Mouse (Mus musculus) lung, embryonic 15.5 days (tissue): Measurements from ENCODE around the gene Cdc7. TPM values are rescaled to one million over a fixed set of nuclear protein-coding genes. Genes with fewer than 3 reads are reported as not detected.
A peak's percentile ranks its signal among the peaks of the same experiment; 100 is the strongest.

Experiments used
- ATAC-seq: fragments of 200-750 bp; cut with Nextera tagmentation; 2 replicates; pipeline ENCODE4 v1.8.0; 2017; ENCODE audit warnings: moderate number of reproducible peaks, borderline replicate concordance; ENCODE audit not compliant: low FRiP score, low TSS enrichment; ENCODE audit errors: extremely low read depth
- H3K27ac ChIP-seq: fragments of 300-500 bp; sonication (generic); 2 replicates; pipeline ENCODE4 v1.5.1; 2015; ENCODE audit warnings: moderate library complexity, mild to moderate bottlenecking, inconsistent platforms
- H3K27me3 ChIP-seq: fragments of 300-500 bp; sonication (generic); 2 replicates; pipeline ENCODE4 v1.6.1; 2015; ENCODE audit warnings: inconsistent platforms
- H3K36me3 ChIP-seq: fragments of 300-500 bp; sonication (generic); 2 replicates; pipeline ENCODE4 v1.6.1; 2015; ENCODE audit warnings: inconsistent platforms
- H3K4me1 ChIP-seq: fragments of 300-500 bp; sonication (generic); 2 replicates; pipeline ENCODE4 v1.6.1; 2015; ENCODE audit warnings: inconsistent platforms
- H3K4me2 ChIP-seq: fragments of 300-500 bp; sonication (generic); 2 replicates; pipeline ENCODE4 v1.6.1; 2015; ENCODE audit warnings: inconsistent platforms, mild to moderate bottlenecking, moderate library complexity
- H3K4me3 ChIP-seq: fragments of 300-500 bp; sonication (generic); 2 replicates; pipeline ENCODE4 v1.5.1; 2015; ENCODE audit warnings: mild to moderate bottlenecking, inconsistent platforms
- H3K9ac ChIP-seq: fragments of 300-500 bp; sonication (generic); 2 replicates; pipeline ENCODE4 v1.6.1; 2015; ENCODE audit warnings: inconsistent platforms
- H3K9me3 ChIP-seq: fragments of 300-500 bp; sonication (generic); 2 replicates; pipeline ENCODE4 v1.6.1; 2016; ENCODE audit warnings: inconsistent platforms
- WGBS: fragments of 180-500 bp; shearing (Covaris S2); methylation state at CpG from one replicate; pipeline ENCODE4 v1.1.7; 2015; 5-methylcytosine and 5-hydroxymethylcytosine counted together
- polyA plus RNA-seq: library from polyadenylated mRNA; unstranded; fragments of >200 nt; fragmentation: Nextera tagmentation; extraction: Ambion mirVana; gene quantifications from 2 replicates; pipeline ENCODE4 v1.2.1, GENCODE M21; 2015

The Cdc7 gene
- polyA plus RNA-seq, 1 experiment from 2014 or later = 49.5 TPM

- H3K4me1 ChIP-seq = peaks cover 20% of the 10 kb centered on the region
- H3K36me3 ChIP-seq = no peaks in the 10 kb centered on the region
- no peak overlapping the region for H3K4me2 ChIP-seq
- peak; percentile 82 for ATAC-seq
- 0 out of 2 replicates have a peak overlapping the region, but pooled peaks have one; percentile 7 for H3K27ac ChIP-seq
- no peak overlapping the region for H3K9ac ChIP-seq
- no peaks in the 10 kb centered on the region for H3K27me3 ChIP-seq
- H3K9me3 ChIP-seq = no peaks in the 10 kb centered on the region
- 32% methylated on average over 5 of the region's 5 CpGs for WGBS
- no peak overlapping the region for H3K4me3 ChIP-seq
Measured at GRCm38 (mm10) chr5:106995886-106996538, 31.9 kb downstream of the Cdc7 start.

DNA sequence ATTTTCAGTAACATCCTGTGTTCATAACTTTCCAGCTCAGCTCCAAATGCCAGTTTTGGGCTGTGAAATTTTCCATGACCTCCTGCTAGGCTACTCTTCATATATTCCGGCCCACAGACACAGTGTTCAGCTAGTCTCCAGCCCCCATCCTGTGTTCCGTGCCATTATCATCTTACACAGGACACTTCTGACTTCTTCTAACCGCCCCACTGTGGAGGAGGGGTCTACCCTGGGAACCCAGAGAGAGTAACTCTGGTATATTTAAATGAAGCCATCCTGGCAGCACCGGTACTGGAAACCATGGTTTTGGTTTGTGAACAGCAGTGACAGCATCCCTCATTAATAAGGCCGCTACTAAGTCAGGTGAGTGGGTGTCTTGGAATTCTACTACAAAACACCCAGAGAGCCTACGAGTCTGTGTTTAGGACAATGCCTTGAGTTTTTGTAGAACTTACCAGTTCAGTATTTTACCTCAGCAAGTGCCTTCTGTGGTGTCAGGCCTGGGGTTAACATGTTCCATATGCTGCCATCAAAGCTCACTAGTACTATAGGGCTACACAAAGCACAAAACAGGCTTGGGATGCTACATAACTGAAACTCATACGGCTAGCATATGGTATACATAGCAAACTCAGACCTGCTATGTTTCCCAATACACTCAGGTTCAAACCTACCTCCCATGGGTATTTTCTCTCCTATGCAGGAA lies 32.6 kb downstream of the Cdc7 start:
- no peaks in the 10 kb centered on the region for H3K9me3 ChIP-seq
- no peak overlapping the region for H3K4me2 ChIP-seq
- no peak overlapping the region for H3K27ac ChIP-seq
- no peak overlapping the region for H3K9ac ChIP-seq
- H3K36me3 ChIP-seq = no peaks in the 10 kb centered on the region
- peaks cover 18% of the 10 kb centered on the region for H3K4me1 ChIP-seq
- no peak for ATAC-seq
- no peaks in the 10 kb centered on the region for H3K27me3 ChIP-seq
- 68% methylated on average over 7 of the region's 7 CpGs for WGBS
- no peak overlapping the region for H3K4me3 ChIP-seq

DNA sequence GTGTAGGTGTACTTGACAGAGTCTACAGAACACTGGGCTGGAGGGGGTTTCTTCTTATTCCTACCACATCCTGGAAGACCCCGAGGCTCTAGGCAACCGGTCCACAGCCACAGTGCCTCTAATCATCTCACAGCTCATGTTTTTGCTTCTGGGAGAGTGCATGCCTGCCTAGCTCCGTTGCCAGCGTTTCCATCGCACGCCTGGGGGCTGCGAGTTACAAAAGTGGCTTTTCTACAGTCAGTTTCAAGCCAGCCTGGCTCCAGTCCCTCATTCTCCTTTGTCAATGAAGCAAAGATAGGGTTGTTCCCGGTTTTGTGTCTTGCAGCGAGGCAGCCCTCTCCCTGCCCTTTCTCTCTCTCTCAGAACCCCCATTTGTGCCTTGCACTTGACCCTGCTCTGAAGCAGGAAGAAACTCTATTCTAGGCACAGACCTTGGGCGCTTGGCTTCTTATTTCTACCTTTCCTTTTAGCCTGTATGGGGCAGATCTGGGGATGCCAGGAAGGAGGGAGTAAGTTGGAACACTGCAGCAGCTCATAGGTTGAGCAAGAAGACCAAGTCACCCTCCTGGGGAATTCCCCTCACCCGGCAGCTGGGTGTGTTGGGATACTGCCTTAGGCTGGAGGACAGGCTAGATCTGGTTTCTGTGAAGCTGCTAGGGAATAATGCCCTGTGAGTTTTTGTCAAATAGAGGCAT lies 37.4 kb downstream of the Cdc7 start:
- Histone ChIP-seq H3K4me1 (peaks cover 11% of the 10 kb centered on the region), H3K27ac (no peak overlapping the region; the same call in 1 of the 2 replicates), H3K4me2 (no peak overlapping the region), H3K4me3 (no peak overlapping the region), H3K9me3 (no peaks in the 10 kb centered on the region), H3K27me3 (no peaks in the 10 kb centered on the region), H3K9ac (no peak overlapping the region), H3K36me3 (no peaks in the 10 kb centered on the region)
- ATAC-seq = peak; percentile 59; the same call in 1 of the 2 replicates
- 33% methylated on average over 11 of the region's 11 CpGs for WGBS

DNA sequence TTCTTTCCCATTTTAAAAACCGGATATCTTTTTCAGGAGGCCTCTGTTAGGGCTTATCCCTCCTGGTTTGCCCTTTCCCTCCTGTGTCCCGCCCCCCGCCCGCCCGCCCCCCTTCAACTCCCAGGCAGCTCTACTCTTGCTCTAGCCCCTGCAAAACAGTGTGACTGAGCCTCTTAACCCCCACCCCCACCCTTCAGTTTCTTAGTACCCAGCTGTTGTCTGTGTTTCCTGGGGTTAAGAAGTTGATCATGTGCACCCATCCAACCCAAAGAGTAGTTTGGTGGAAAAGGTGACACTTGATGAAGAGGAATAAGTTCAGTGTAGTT lies 37.9 kb downstream of the Cdc7 start:
- Histone ChIP-seq H3K4me3 (no peak overlapping the region), H3K4me1 (peaks cover 10% of the 10 kb centered on the region), H3K4me2 (no peak overlapping the region), H3K36me3 (no peaks in the 10 kb centered on the region), H3K27ac (no peak overlapping the region), H3K9ac (no peak overlapping the region), H3K27me3 (no peaks in the 10 kb centered on the region), H3K9me3 (no peaks in the 10 kb centered on the region)
- ATAC-seq = no peak; the same call in 1 of the 2 replicates
- 31% methylated on average over 4 of the region's 5 CpGs for WGBS

DNA sequence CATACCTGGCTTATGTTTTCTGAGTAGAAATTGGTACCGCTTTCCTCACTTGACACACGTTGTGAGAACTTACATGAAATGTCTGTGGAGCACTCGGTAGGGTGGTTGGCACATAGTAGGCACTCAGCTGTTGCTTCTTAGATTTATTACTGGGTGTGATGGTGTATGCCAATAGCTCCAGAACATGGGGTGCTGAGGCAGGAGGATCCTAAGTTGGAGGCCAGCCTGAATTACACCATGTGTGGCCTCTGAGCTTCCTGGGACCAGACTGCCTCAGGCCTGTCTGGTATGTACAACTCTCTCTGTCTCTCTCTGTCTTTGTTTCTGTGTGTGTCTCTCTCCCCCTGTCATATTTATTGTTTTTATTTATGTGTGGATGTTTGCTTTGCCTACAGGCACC lies 45.6 kb downstream of the Cdc7 start:
- WGBS = 97% methylated on average over 3 of the region's 3 CpGs
- no peak overlapping the region for H3K4me2 ChIP-seq
- H3K36me3 ChIP-seq = no peaks in the 10 kb centered on the region
- no peak overlapping the region for H3K4me3 ChIP-seq
- ATAC-seq = no peak
- H3K4me1 ChIP-seq = peaks cover 30% of the 10 kb centered on the region
- H3K9me3 ChIP-seq = no peaks in the 10 kb centered on the region
- H3K9ac ChIP-seq = no peak overlapping the region
- no peaks in the 10 kb centered on the region for H3K27me3 ChIP-seq
- H3K27ac ChIP-seq = no peak overlapping the region

- no peak for ATAC-seq
- no peaks in the 10 kb centered on the region for H3K27me3 ChIP-seq
- H3K4me3 ChIP-seq = no peak overlapping the region
- H3K9ac ChIP-seq = no peak overlapping the region
- no peaks in the 10 kb centered on the region for H3K36me3 ChIP-seq
- WGBS = 69% methylated on average over 3 of the region's 3 CpGs
- H3K4me1 ChIP-seq = peaks cover 36% of the 10 kb centered on the region
- H3K27ac ChIP-seq = no peak overlapping the region
- H3K4me2 ChIP-seq = no peak overlapping the region
- no peaks in the 10 kb centered on the region for H3K9me3 ChIP-seq
Measured at GRCm38 (mm10) chr5:107010300-107010699, 46.2 kb downstream of the Cdc7 start.

- Histone ChIP-seq H3K4me2 (no peak overlapping the region), H3K9me3 (no peaks in the 10 kb centered on the region), H3K27me3 (no peaks in the 10 kb centered on the region), H3K4me3 (no peak overlapping the region), H3K27ac (peak overlapping the region; percentile 38; the same call in 1 of the 2 replicates), H3K4me1 (peaks cover 45% of the 10 kb centered on the region), H3K9ac (no peak overlapping the region), H3K36me3 (no peaks in the 10 kb centered on the region)
- 46% methylated on average over 7 of the region's 7 CpGs for WGBS
- ATAC-seq = no peak
Measured at GRCm38 (mm10) chr5:107011316-107012029, 47.4 kb downstream of the Cdc7 start.

GRCm38 (mm10) chr5:107012030-107012715 lies 48.1 kb downstream of the Cdc7 start:
- no peak overlapping the region for H3K9ac ChIP-seq
- no peaks in the 10 kb centered on the region for H3K27me3 ChIP-seq
- no peak overlapping the region for H3K4me3 ChIP-seq
- WGBS = 41% methylated on average over 11 of the region's 11 CpGs
- no peaks in the 10 kb centered on the region for H3K9me3 ChIP-seq
- ATAC-seq = no peak
- no peaks in the 10 kb centered on the region for H3K36me3 ChIP-seq
- H3K27ac ChIP-seq = peak overlapping the region; percentile 38
- no peak overlapping the region for H3K4me2 ChIP-seq
- H3K4me1 ChIP-seq = peaks cover 45% of the 10 kb centered on the region

- H3K27ac ChIP-seq = no peak overlapping the region
- H3K4me2 ChIP-seq = no peak overlapping the region
- no peak overlapping the region for H3K4me3 ChIP-seq
- no peaks in the 10 kb centered on the region for H3K27me3 ChIP-seq
- H3K4me1 ChIP-seq = peaks cover 45% of the 10 kb centered on the region
- H3K36me3 ChIP-seq = no peaks in the 10 kb centered on the region
- H3K9me3 ChIP-seq = no peaks in the 10 kb centered on the region
- ATAC-seq = no peak
- 35% methylated on average over 2 of the region's 2 CpGs for WGBS
- no peak overlapping the region for H3K9ac ChIP-seq
Measured at GRCm38 (mm10) chr5:107013393-107013792, 49.3 kb downstream of the Cdc7 start.

GRCm38 (mm10) chr5:107014146-107014545 lies 50.0 kb downstream of the Cdc7 start:
- 63% methylated on average over 7 of the region's 7 CpGs for WGBS
- no peak for ATAC-seq

GRCm38 (mm10) chr5:107015046-107015421 lies 50.9 kb downstream of the Cdc7 start:
- Histone ChIP-seq H3K36me3 (no peaks in the 10 kb centered on the region), H3K27ac (peak overlapping the region; percentile 77), H3K9me3 (no peaks in the 10 kb centered on the region), H3K27me3 (no peaks in the 10 kb centered on the region), H3K4me3 (no peak overlapping the region), H3K9ac (no peak overlapping the region), H3K4me2 (peak overlapping the region; percentile 30; the same call in 1 of the 2 replicates), H3K4me1 (peaks cover 45% of the 10 kb centered on the region)
- WGBS = 32% methylated on average over 2 of the region's 2 CpGs
- ATAC-seq = peak; percentile 58; the same call in 1 of the 2 replicates

More at GRCm38 (mm10) chr5:107014146-107014545, 50.0 kb downstream of the Cdc7 start:
- Histone ChIP-seq H3K9me3 (no peaks in the 10 kb centered on the region), H3K9ac (no peak overlapping the region), H3K4me2 (no peak overlapping the region), H3K36me3 (no peaks in the 10 kb centered on the region), H3K27me3 (no peaks in the 10 kb centered on the region), H3K4me3 (no peak overlapping the region), H3K4me1 (peaks cover 45% of the 10 kb centered on the region), H3K27ac (peak overlapping the region; percentile 77; the same call in 1 of the 2 replicates)
